In genomic region chr14:123056976-123057375, GRCm38 (mm10) we compare ENCODE assay signal across 20 mouse cellular contexts.
DNase-seq lines count a peak whose midpoint lies in the region; TF ChIP-seq lines count a peak whose summit lies in the region.
"Had no signal": no experiment of that assay in that cellular context is flagged by ENCODE, and none has a peak within 500 bp of the region (broad histone marks: within the 10 kb centered on the region; RNA-seq: fewer than 3 reads in every experiment).

No protein-coding gene starts in this region.

- DNase-seq in 3T3-L1 (ENCODE audit: low read depth, low spot score) = peak; percentile 59
- peak; percentile 17 for DNase-seq in NIH3T3 (ENCODE audit: low read depth)
- DNase-seq in thymus, postnatal 25 days = no peak
- DNase-seq in retina, embryonic 14.5 days (ENCODE audit: low spot score) = no peak
- DNase-seq: adrenal gland, adult 2 months; adrenal gland, postnatal 10 days; adrenal gland, postnatal 25 days; cerebellum, adult 11 months; cerebellum, adult 18-20 months; cerebellum, adult 8-10 months; cerebellum, adult 9-11 months; cerebellum, postnatal 14 days; cerebellum, postnatal 36 days; embryo, embryonic 11 days; forebrain, postnatal 0 days had no signal

- TF ChIP-seq POLR2A in embryonic fibroblast, embryonic 13.5 days (IDR thresholded peaks at IDR 0.05; ENCODE audit: low read depth, low read length) = no peak

- TF ChIP-seq CTCF in embryonic fibroblast, embryonic 13.5 days (IDR thresholded peaks at IDR 0.05; ENCODE audit: borderline replicate concordance, insufficient read depth, low read length) = no peak

- H3K27ac ChIP-seq in embryonic fibroblast, embryonic 13.5 days (ENCODE audit: insufficient read depth, low read length) = peak overlapping the region; percentile 69; the same call in 1 of the 2 replicates
- H3K27ac ChIP-seq: embryonic facial prominence, embryonic 13.5 days; embryonic facial prominence, embryonic 15.5 days; forebrain, embryonic 13.5 days; forebrain, embryonic 15.5 days had no signal

- no peaks in the 10 kb centered on the region for H3K4me1 ChIP-seq in embryonic fibroblast, embryonic 13.5 days (ENCODE audit: control insufficient read depth, insufficient read depth, low read length)
- H3K4me1 ChIP-seq: embryonic facial prominence, embryonic 13.5 days; embryonic facial prominence, embryonic 15.5 days; forebrain, embryonic 13.5 days; forebrain, embryonic 15.5 days had no signal

- no peak overlapping the region for H3K4me3 ChIP-seq in embryonic fibroblast, embryonic 13.5 days (ENCODE audit: insufficient read depth, low read length)
- H3K4me3 ChIP-seq: embryonic facial prominence, embryonic 13.5 days; embryonic facial prominence, embryonic 15.5 days; forebrain, embryonic 13.5 days; forebrain, embryonic 15.5 days had no signal

Comparison
In these comparisons a context has a peak if more than half of its experiments do, and no peak if none do; other contexts are left out.
1. DNase-seq: peak in 3T3-L1 (single experiment) and NIH3T3 (single experiment); none in thymus, postnatal 25 days (single experiment) and retina, embryonic 14.5 days (single experiment).